Mouse (Mus musculus) urinary bladder, postnatal 14 days (tissue): ENCODE data around the gene Med15.

Source experiments
- DNase-seq: peaks from one replicate; pipeline ENCODE4 v3.0.0; 2021; ENCODE audit warnings: low spot score

Gene Med15

GRCm38 (mm10) chr16:17649925-17650605 lies 82.6 kb downstream of the Med15 start:
- DNase-seq, result no peak

GRCm38 (mm10) chr16:17647566-17648340 lies 84.9 kb downstream of the Med15 start:
- DNase-seq, result no peak

GRCm38 (mm10) chr16:17647156-17647555 lies 85.5 kb downstream of the Med15 start:
- DNase-seq, result no peak

DNA sequence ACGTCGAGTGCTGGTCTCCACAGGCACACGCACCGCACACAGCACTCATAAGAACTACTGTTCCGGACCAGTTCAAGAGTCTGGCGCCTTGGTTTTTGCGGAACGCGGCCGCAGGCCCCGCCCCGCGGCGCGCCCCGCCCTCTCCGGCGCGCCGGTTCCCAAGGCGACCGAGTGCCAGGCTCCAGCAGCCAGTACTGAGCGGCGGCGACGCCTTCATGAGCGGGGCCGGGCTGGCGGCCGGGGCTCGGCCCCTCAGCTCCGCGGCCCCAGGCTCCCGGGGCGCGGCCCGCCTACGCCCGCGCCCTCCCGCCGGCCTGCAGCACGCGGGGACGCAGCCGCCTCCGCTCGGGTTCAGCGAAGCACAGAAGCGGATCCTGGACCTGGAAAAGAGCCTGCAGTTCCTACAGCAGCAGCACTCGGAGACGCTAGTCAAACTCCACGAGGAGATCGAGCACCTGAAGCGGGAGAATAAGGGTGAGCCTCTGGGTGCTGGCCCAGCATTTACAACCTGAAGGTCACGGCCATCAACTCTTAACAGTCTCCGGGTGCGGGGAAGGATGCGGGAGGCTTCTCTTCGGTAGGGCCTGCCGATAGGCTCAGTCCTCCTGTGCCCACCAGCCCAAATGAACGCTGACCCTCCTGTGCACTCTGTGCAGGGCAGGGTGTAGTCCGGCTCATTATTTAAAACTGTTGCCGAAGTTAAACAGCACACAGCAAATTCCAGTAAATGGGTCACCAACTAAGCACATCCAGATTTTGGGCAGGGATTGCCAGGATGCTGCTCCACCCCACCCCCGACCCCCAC lies 86.2 kb downstream of the Med15 start, which contains the start of gene Ccdc74a:
TSS of gene Ccdc74a (plus strand) at position 161 of the 805 bp plus-strand sequence.
- peak; percentile 84 for DNase-seq

GRCm38 (mm10) chr16:17643437-17643990 lies 89.2 kb downstream of the Med15 start:
- no peak for DNase-seq

- DNase-seq, result no peak
Measured at GRCm38 (mm10) chr16:17642311-17642710, 90.4 kb downstream of the Med15 start.

DNA sequence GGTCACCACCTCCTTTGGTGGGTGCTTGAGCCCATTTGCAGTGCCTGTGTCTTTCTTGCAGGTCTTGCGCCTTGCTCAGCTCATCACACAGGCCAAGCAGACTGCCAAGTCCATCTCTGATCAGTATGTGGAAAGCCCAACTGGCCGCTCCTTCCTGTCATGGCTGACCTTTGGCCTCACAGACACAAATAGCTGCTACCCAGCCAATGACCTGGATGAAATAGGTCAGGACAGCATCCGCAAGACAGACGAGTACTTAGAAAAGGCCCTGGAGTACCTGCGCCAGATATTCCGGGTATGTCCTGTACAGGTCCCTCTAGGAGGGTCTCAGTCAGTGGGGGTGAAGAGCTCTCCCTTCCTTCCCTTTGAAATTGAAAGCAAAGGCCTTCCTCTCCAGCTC lies 91.4 kb downstream of the Med15 start:
- DNase-seq, result no peak

GRCm38 (mm10) chr16:17640706-17641105 lies 92.0 kb downstream of the Med15 start:
- DNase-seq, result no peak

GRCm38 (mm10) chr16:17639951-17640350 lies 92.7 kb downstream of the Med15 start:
- DNase-seq, result no peak

GRCm38 (mm10) chr16:17639081-17639480 lies 93.6 kb downstream of the Med15 start:
- no peak for DNase-seq

DNA sequence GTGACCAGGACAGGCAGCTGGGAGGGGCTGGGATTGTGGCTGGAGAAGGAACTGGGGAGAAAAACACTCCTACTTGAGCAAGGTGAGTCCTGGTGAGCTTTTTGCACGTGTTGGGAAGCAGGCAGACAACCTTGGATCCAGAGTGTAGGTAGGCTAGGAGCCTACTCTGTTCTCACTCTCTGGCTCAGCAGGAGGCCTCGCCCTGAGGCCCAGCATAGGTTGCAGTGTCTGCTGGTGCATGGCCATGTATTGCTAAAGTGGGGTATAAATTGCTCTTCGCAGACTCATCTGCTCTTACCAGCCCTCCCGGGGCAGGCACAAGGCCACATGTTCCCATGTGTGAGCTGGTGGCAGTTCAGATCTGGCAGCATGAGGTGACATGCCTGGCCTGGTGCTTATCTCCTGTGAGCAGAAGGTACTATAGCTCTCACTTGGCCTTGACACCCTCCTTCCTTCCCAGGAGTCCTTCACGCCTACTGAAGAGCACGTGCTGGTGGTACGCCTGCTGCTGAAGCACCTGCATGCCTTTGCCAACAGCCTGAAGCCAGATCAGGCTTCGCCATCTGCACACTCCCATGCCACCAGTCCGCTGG lies 94.6 kb downstream of the Med15 start:
- no peak for DNase-seq

DNA sequence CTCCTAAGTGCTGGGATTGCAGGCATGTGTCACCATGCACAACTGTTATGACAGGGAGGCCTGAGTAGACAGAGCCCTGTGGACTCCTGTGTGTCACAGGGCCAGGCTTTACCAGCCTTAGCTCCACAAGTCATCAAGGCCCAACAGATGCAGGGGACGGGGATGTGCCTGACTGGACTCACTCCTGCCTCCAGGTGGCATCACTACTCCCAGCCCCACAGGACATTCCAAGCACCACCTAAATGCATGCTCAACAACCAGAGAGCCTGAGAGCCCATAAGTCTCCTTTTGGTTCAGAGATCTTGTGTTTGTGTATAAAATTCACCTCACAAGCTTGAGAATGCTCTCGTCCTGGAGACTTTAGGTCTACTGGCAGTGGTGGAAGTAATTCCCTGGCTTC lies 95.1 kb downstream of the Med15 start:
- DNase-seq, result no peak

- DNase-seq, result no peak
Measured at GRCm38 (mm10) chr16:17636904-17637303, 95.8 kb downstream of the Med15 start.

- no peak for DNase-seq
Measured at GRCm38 (mm10) chr16:17633481-17634181, 99.1 kb downstream of the Med15 start.

- DNase-seq, result no peak
Measured at GRCm38 (mm10) chr16:17632580-17632979, 100.1 kb downstream of the Med15 start.

DNA sequence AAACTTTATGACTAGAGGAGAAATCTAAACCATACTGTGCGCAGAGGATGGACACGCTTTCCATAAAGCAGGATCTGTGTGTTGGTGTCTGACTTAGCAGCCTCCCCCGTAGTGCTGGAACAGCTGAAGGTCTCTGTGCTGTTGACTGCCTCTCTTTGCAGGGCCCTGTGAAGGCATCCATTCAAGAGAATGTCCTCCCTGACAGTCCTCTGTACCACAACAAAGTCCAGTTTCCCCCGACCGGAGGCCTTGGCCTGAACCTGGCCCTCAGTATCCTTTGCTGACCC lies 106.5 kb downstream of the Med15 start:
- no peak for DNase-seq

DNA sequence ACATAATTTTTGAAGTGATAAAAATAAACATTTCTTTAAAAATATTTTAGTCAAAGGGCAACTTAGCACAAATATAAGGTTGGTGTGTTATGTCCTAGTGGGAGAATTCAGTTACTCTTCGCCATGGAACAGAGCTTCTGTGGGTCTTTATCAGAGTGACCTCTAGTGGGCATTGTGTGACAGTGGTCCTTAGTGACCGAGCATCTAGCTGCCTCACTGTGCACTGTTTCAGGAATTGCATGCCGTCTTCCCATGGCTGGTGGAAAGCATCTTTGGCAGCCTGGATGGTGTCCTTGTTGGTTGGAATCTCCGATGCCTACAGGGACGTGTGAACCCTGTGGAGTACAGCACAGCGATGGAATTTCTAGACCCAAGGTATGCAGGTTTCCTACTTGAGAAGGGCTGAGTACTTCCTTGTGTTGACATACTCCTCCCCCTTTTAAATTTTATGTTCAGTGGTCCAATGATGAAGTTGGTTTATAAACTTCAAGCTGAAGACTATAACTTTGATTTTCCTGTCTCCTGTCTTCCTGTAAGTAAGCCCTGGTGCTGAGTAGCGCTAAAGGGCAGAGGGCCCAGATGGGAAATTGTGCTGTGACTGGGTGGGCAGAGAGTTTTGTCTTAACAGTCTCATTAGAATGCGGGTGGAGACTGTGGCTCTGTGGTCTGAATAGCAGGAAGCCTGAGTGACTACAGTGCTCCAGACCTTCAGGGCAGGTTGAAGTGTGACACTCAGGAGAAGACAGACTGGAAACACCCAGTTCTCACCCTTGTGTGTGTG lies 107.0 kb downstream of the Med15 start:
- DNase-seq, result no peak

DNA sequence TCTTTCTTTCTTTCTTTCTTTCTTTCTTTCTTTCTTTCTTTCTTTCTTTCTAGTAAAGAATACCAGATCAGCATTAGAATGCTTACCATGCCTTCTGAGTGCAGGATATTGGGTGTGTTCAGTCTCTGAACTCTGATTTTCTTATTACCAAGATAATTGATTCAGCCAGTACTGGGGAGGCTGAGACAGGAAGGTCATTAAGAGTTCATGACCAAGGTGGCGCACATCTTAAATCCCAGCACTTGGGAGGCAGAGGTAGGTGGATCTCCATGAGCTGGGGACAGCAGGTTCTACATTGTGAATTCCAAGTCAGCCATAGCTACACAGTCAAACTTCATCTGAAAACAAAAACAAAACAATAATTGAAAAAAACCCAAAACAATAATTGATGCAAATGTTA lies 110.8 kb downstream of the Med15 start:
- no peak for DNase-seq

DNA sequence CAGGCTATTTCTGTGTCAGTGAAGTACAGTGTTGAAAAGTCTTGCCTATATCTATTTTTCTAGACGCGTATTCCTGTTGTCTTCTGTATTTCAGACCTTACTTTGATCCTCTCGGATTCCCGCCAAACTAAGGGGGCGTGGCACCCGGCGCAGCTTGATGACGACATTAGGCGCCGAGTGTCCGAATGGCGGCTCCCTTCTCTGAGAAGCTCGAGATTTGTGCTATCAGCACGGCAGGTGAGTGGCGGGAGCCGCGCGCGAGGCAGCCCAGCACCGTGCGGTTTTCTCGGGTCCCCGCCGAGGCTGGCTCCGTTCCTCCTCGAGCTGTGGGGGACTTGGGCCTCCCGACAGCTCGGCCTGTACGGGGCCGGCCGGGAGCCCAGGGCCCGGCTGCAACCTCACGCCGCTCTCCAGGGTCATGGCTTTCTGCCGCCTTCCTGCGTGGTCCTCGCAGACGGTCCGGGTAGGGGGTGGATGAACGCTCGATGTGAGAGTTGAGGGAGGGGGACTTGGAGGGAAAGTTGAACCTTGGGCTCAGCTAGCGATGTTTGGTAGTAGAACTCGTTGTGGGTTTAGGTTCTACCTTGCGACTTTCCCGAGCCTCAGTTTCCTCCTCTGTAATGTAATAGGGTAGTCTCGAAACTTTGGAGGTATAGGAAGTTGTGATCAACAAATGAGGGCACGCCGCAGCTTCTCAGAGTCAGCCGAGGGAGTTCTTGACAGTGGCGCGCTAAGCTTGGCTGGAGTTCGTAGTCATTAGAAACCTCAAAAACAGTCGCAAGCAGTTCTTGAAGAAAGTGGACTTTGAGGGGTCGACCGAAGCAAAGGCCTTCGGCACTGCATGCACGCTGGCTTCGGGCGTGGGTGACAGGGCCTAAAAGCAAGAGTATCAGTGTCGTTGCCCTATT lies 113.2 kb downstream of the Med15 start, which contains the start of gene Smpd4:
TSS of gene Smpd4 (plus strand) at position 157 of the 908 bp plus-strand sequence.
- peak; percentile 92 for DNase-seq
